8 mouse cellular contexts compared by ENCODE assay signal in genomic region chr7:127214521-127214920, GRCm38 (mm10). TPM values are rescaled to one million over a fixed set of nuclear protein-coding genes. Genes with fewer than 3 reads are reported as not detected.
A peak's percentile ranks its signal among the peaks of the same experiment; 100 is the strongest.
DNase-seq lines count a peak whose midpoint lies in the region; ATAC-seq and TF ChIP-seq lines count a peak whose summit lies in the region.

No protein-coding gene starts in this region.

- H3K9me3 ChIP-seq in heart, embryonic 11.5 days (replicated peaks; ENCODE audit: control insufficient read depth, low read length) = no peaks in the 10 kb centered on the region
- H3K9me3 ChIP-seq in ES-E14 (ENCODE audit: control insufficient read depth, insufficient read depth, low read depth, low read length) = no peaks in the 10 kb centered on the region
- H3K9me3 ChIP-seq in heart, embryonic 16.5 days (replicated peaks; ENCODE audit: control insufficient read depth, low read length) = no peaks in the 10 kb centered on the region
- no peaks in the 10 kb centered on the region for H3K9me3 ChIP-seq in midbrain, embryonic 11.5 days (ENCODE audit: control insufficient read depth, low read length)

- no peak for DNase-seq in heart, adult 8-10 months (ENCODE audit: low spot score)
- no peak for DNase-seq in ES-E14 (ENCODE audit: low read depth, low spot score)
- no peak for DNase-seq in midbrain, embryonic 11.5 days (ENCODE audit: low spot score, missing footprints)
- no peak for DNase-seq in B cell, adult 2 months
- no peak for DNase-seq in cerebellum, postnatal 25 days
- no peak for DNase-seq in urinary bladder, adult 18-20 months (ENCODE audit: low spot score in 2 of 2)

- H3K4me3 ChIP-seq in heart, embryonic 11.5 days (ENCODE audit: low read depth, low read length) = peak overlapping the region; percentile 35
- H3K4me3 ChIP-seq in ES-E14 (ENCODE audit: insufficient read depth in 1 of 2, low read depth in 1 of 2, low read length in 2 of 2, poor library complexity in 1 of 2, severe bottlenecking in 1 of 2) = peak overlapping the region; percentile 55 to 71
- peak overlapping the region; percentile 50 for H3K4me3 ChIP-seq in heart, embryonic 16.5 days (ENCODE audit: low read length)
- H3K4me3 ChIP-seq in midbrain, embryonic 11.5 days (ENCODE audit: low read depth, low read length) = no peak overlapping the region

- H3K9ac ChIP-seq in heart, embryonic 11.5 days (ENCODE audit: low read depth, low read length) = peak overlapping the region; percentile 70
- H3K9ac ChIP-seq in ES-E14 (ENCODE audit: insufficient read depth, low read depth, low read length, poor library complexity, severe bottlenecking) = peak overlapping the region; percentile 76
- H3K9ac ChIP-seq in heart, embryonic 16.5 days (ENCODE audit: low read length) = peak overlapping the region; percentile 73
- H3K9ac ChIP-seq in midbrain, embryonic 11.5 days (ENCODE audit: low read length) = 0 out of 2 replicates have a peak overlapping the region, but pooled peaks have one; percentile 11

- in situ Hi-C loops in ES-E14 (cut with MboI; ENCODE audit: low sequenced_read_pairs in 2 of 2, unreplicated experiment in 2 of 2) = no loop called here

- peaks cover 27% of the 10 kb centered on the region for H3K4me1 ChIP-seq in heart, embryonic 11.5 days (ENCODE audit: control insufficient read depth, insufficient read depth, low read length)
- H3K4me1 ChIP-seq in ES-E14 (ENCODE audit: control insufficient read depth in 2 of 2, insufficient read depth in 2 of 2, low read length in 2 of 2, poor library complexity in 1 of 2) = peaks cover 20 to 32% of the 10 kb centered on the region in 2 experiments
- H3K4me1 ChIP-seq in heart, embryonic 16.5 days (ENCODE audit: control insufficient read depth, insufficient read depth, low read length) = peaks cover 31% of the 10 kb centered on the region
- H3K4me1 ChIP-seq in midbrain, embryonic 11.5 days (ENCODE audit: control insufficient read depth, insufficient read depth, low read length) = peaks cover 4% of the 10 kb centered on the region; the same call in 1 of the 2 replicates

- ATAC-seq in heart, embryonic 11.5 days (replicated peaks; ENCODE audit: insufficient number of reproducible peaks, low FRiP score, low TSS enrichment) = no peak
- no peak for ATAC-seq in heart, embryonic 16.5 days (replicated peaks; ENCODE audit: extremely low read depth, insufficient read depth, low FRiP score)
- no peak for ATAC-seq in midbrain, embryonic 11.5 days (ENCODE audit: low FRiP score)

- H3K4me2 ChIP-seq in heart, embryonic 11.5 days = peak overlapping the region; percentile 69
- peak overlapping the region; percentile 70 for H3K4me2 ChIP-seq in heart, embryonic 16.5 days (ENCODE audit: low read depth, low read length)
- H3K4me2 ChIP-seq in midbrain, embryonic 11.5 days = peak overlapping the region; percentile 26

- no peaks in the 10 kb centered on the region for H3K36me3 ChIP-seq in heart, embryonic 11.5 days (ENCODE audit: control insufficient read depth, insufficient read depth, low read length)
- H3K36me3 ChIP-seq in ES-E14 (ENCODE audit: control insufficient read depth, insufficient read depth, low read length, poor library complexity, severe bottlenecking) = peaks cover 16% of the 10 kb centered on the region
- no peaks in the 10 kb centered on the region for H3K36me3 ChIP-seq in heart, embryonic 16.5 days (ENCODE audit: control insufficient read depth, insufficient read depth)
- no peaks in the 10 kb centered on the region for H3K36me3 ChIP-seq in midbrain, embryonic 11.5 days (ENCODE audit: control insufficient read depth, insufficient read depth, low read length)

- WGBS in heart, embryonic 11.5 days (ENCODE audit: insufficient replicate concordance) = 24% methylated on average over 21 of the region's 21 CpGs
- WGBS in heart, embryonic 16.5 days = 49% methylated on average over 21 of the region's 21 CpGs
- 37% methylated on average over 21 of the region's 21 CpGs for WGBS in midbrain, embryonic 11.5 days

- H3K27ac ChIP-seq in heart, embryonic 11.5 days (ENCODE audit: low read depth, low read length) = no peak overlapping the region
- peak overlapping the region; percentile 98 for H3K27ac ChIP-seq in ES-E14 (ENCODE audit: insufficient read depth, low read depth, low read length, poor library complexity, severe bottlenecking)
- H3K27ac ChIP-seq in heart, embryonic 16.5 days (ENCODE audit: low read length) = peak overlapping the region; percentile 40
- no peak overlapping the region for H3K27ac ChIP-seq in midbrain, embryonic 11.5 days (ENCODE audit: low read depth, low read length)

- no peaks in the 10 kb centered on the region for H3K27me3 ChIP-seq in heart, embryonic 11.5 days (ENCODE audit: control insufficient read depth, insufficient read depth, low read length)
- no peaks in the 10 kb centered on the region for H3K27me3 ChIP-seq in heart, embryonic 16.5 days (ENCODE audit: control insufficient read depth, insufficient read depth, low read length)
- H3K27me3 ChIP-seq in midbrain, embryonic 11.5 days (ENCODE audit: control insufficient read depth, insufficient read depth, low read length) = peaks cover 14% of the 10 kb centered on the region; the same call in 1 of the 2 replicates

TF ChIP-seq in ES-E14, 5 proteins besides CTCF, POLR2A, EP300 and RAD21:
- TF ChIP-seq MAFK (IDR thresholded peaks at IDR 0.05; ENCODE audit: insufficient read depth, low read depth, low read length) (no peak), ZC3H11A (IDR thresholded peaks at IDR 0.05; ENCODE audit: borderline replicate concordance, low read depth, low read length) (no peak), CHD2 (IDR thresholded peaks at IDR 0.05; ENCODE audit: low read depth, low read length) (no peak), HCFC1 (IDR thresholded peaks at IDR 0.05; ENCODE audit: borderline replicate concordance, insufficient read depth, low read length) (no peak), ZNF384 (IDR thresholded peaks at IDR 0.05; ENCODE audit: low read depth, low read length) (no peak)
TF ChIP-seq in ES-E14: peak in this region for 0.

RNA-seq across cellular contexts. Expression of gene Mylpf, which starts 5.8 kb away (rescaled TPM):
- polyA plus RNA-seq in heart, embryonic 11.5 days (2014; fragmentation: Nextera tagmentation; extraction: Ambion mirVana) = 27.8 and 37.5 TPM in 2 replicates
- 10 to 100 TPM in 1 of 4 experiments, 1 to 10 TPM in 3; 6.2 to 14.1 (median 8.2) TPM for total RNA-seq in heart, adult 8-10 months (2022)
- total RNA-seq in ES-E14 (2012; rRNA removed) = 322 and 498 TPM in 2 replicates
- 16.2 and 31.6 TPM in 2 replicates for polyA plus RNA-seq in heart, embryonic 16.5 days (2015; fragmentation: Nextera tagmentation; extraction: Ambion mirVana)
- polyA plus RNA-seq in midbrain, embryonic 11.5 days (2014; fragmentation: Nextera tagmentation; extraction: Ambion mirVana) = 11.7 and 13.2 TPM in 2 replicates

RNA-seq across cellular contexts. Expression of gene Tbc1d10b, which starts 6.3 kb away (rescaled TPM):
- polyA plus RNA-seq in heart, embryonic 11.5 days (2014; fragmentation: Nextera tagmentation; extraction: Ambion mirVana) = 17.5 and 23.7 TPM in 2 replicates
- 10 to 100 TPM; 17.4 to 24.4 (median 23.0) TPM for total RNA-seq in heart, adult 8-10 months (2022)
- total RNA-seq in ES-E14 (2012; rRNA removed) = 63.3 and 67.0 TPM in 2 replicates
- 15.2 and 22.3 TPM in 2 replicates for polyA plus RNA-seq in heart, embryonic 16.5 days (2015; fragmentation: Nextera tagmentation; extraction: Ambion mirVana)
- 16.9 and 19.3 TPM in 2 replicates for polyA plus RNA-seq in midbrain, embryonic 11.5 days (2014; fragmentation: Nextera tagmentation; extraction: Ambion mirVana)

RNA-seq across cellular contexts. Expression of gene Zfp553, which starts 18.3 kb away (rescaled TPM):
- 12.3 and 14.6 TPM in 2 replicates for polyA plus RNA-seq in heart, embryonic 11.5 days (2014; fragmentation: Nextera tagmentation; extraction: Ambion mirVana)
- 1 to 10 TPM; 5.2 to 6.4 (median 5.8) TPM for total RNA-seq in heart, adult 8-10 months (2022)
- 55.2 and 64.7 TPM in 2 replicates for total RNA-seq in ES-E14 (2012; rRNA removed)
- polyA plus RNA-seq in heart, embryonic 16.5 days (2015; fragmentation: Nextera tagmentation; extraction: Ambion mirVana) = 21.0 and 21.9 TPM in 2 replicates
- 30.3 and 32.4 TPM in 2 replicates for polyA plus RNA-seq in midbrain, embryonic 11.5 days (2014; fragmentation: Nextera tagmentation; extraction: Ambion mirVana)

RNA-seq across cellular contexts. Expression of gene Sept1, which starts 18.4 kb away (rescaled TPM):
- 19.8 and 23.1 TPM in 2 replicates for polyA plus RNA-seq in heart, embryonic 11.5 days (2014; fragmentation: Nextera tagmentation; extraction: Ambion mirVana)
- 1 to 10 TPM; 2.1 to 3.9 (median 2.6) TPM for total RNA-seq in heart, adult 8-10 months (2022)
- total RNA-seq in ES-E14 (2012; rRNA removed) = 85.8 and 128 TPM in 2 replicates
- 35.1 and 57.5 TPM in 2 replicates for polyA plus RNA-seq in heart, embryonic 16.5 days (2015; fragmentation: Nextera tagmentation; extraction: Ambion mirVana)
- polyA plus RNA-seq in midbrain, embryonic 11.5 days (2014; fragmentation: Nextera tagmentation; extraction: Ambion mirVana) = 24.6 and 29.8 TPM in 2 replicates

RNA-seq across cellular contexts. Expression of gene Cd2bp2, which starts 18.7 kb away (rescaled TPM):
- polyA plus RNA-seq in heart, embryonic 11.5 days (2014; fragmentation: Nextera tagmentation; extraction: Ambion mirVana) = 41.7 and 41.8 TPM in 2 replicates
- total RNA-seq in heart, adult 8-10 months (2022) = 10 to 100 TPM; 36.2 to 45.1 (median 40.6) TPM
- total RNA-seq in ES-E14 (2012; rRNA removed) = 113 and 133 TPM in 2 replicates
- 42.2 and 44.4 TPM in 2 replicates for polyA plus RNA-seq in heart, embryonic 16.5 days (2015; fragmentation: Nextera tagmentation; extraction: Ambion mirVana)
- 85.3 and 88.0 TPM in 2 replicates for polyA plus RNA-seq in midbrain, embryonic 11.5 days (2014; fragmentation: Nextera tagmentation; extraction: Ambion mirVana)

Comparison
In these comparisons a context has a peak if more than half of its experiments do, and no peak if none do; other contexts are left out.
1. H3K27ac ChIP-seq: peak in ES-E14 (single experiment) and heart, embryonic 16.5 days (single experiment); none in heart, embryonic 11.5 days (single experiment) and midbrain, embryonic 11.5 days (single experiment).
2. H3K9ac ChIP-seq: peak in every context shown above with its lines; median percentile 76 in ES-E14; 73 in heart, embryonic 16.5 days; 70 in heart, embryonic 11.5 days; 11 in midbrain, embryonic 11.5 days.
3. Peak in every context shown above with its lines, with median percentiles within 50 percentile points of each other: H3K4me2 ChIP-seq.